Mouse (Mus musculus) midbrain, embryonic 14.5 days (tissue): Measurements from ENCODE around the gene Dnal4. TPM values are rescaled to one million over a fixed set of nuclear protein-coding genes. Genes with fewer than 3 reads are reported as not detected.
A peak's percentile ranks its signal among the peaks of the same experiment; 100 is the strongest.

ENCODE experiments used
- ATAC-seq: fragments of 200-750 bp; cut with Nextera tagmentation; 2 replicates; pipeline ENCODE4 v1.8.0; 2017; ENCODE audit warnings: moderate number of reproducible peaks, moderate library complexity; ENCODE audit not compliant: low FRiP score, low TSS enrichment
- DNase-seq: peaks from one replicate; pipeline ENCODE4 v3.0.0-alpha.2; 2015
- H3K27ac ChIP-seq: fragments of 300-500 bp; sonication (generic); replicated peaks from 2 replicates; pipeline ENCODE4 v1.5.1; 2014; ENCODE audit warnings: mild to moderate bottlenecking, low read depth, low read length, moderate library complexity
- H3K27me3 ChIP-seq: fragments of 300-500 bp; sonication (generic); 2 replicates; pipeline ENCODE4 v1.6.1; 2014; ENCODE audit warnings: low read length, control low read depth, mixed read lengths; ENCODE audit not compliant: control insufficient read depth, insufficient read depth
- H3K36me3 ChIP-seq: fragments of 300-500 bp; sonication (generic); 2 replicates; pipeline ENCODE4 v1.6.1; 2014; ENCODE audit warnings: low read length, control low read depth; ENCODE audit not compliant: control insufficient read depth, insufficient read depth
- H3K4me1 ChIP-seq: fragments of 300-500 bp; sonication (generic); 2 replicates; pipeline ENCODE4 v1.6.1; 2014; ENCODE audit warnings: mild to moderate bottlenecking, antibody characterized with exemption, low read length, control low read depth; ENCODE audit not compliant: control insufficient read depth, insufficient read depth
- H3K4me2 ChIP-seq: fragments of 300-500 bp; sonication (generic); 2 replicates; pipeline ENCODE4 v1.6.1; 2014; ENCODE audit warnings: mild to moderate bottlenecking, low read length, moderate library complexity
- H3K4me3 ChIP-seq: fragments of 300-500 bp; sonication (generic); replicated peaks from 2 replicates; pipeline ENCODE4 v1.5.1; 2014; ENCODE audit warnings: low read depth, low read length
- H3K9ac ChIP-seq: fragments of 300-500 bp; sonication (generic); replicated peaks from 2 replicates; pipeline ENCODE4 v1.6.1; 2014; ENCODE audit warnings: mild to moderate bottlenecking, low read length, moderate library complexity
- H3K9me3 ChIP-seq: fragments of 300-500 bp; sonication (generic); 2 replicates; pipeline ENCODE4 v1.6.1; 2016; ENCODE audit warnings: low read length, control low read depth, mixed read lengths; ENCODE audit not compliant: control insufficient read depth
- WGBS: fragments of 180-500 bp; shearing (Covaris S2); extraction: QIAGEN DNeasy Blood & Tissue Kit; methylation state at CpG from one replicate; pipeline ENCODE4 v1.1.7; 2014; 5-methylcytosine and 5-hydroxymethylcytosine counted together
- polyA plus RNA-seq: library from polyadenylated mRNA; unstranded; fragments of >200 nt; fragmentation: Nextera tagmentation; extraction: Ambion mirVana; gene quantifications from 2 replicates; pipeline ENCODE4 v1.2.1, GENCODE M21; 2014

Dnal4 gene
- polyA plus RNA-seq, 1 experiment from 2014 or later = 83.8 TPM

- Histone ChIP-seq H3K9me3 (no peaks in the 10 kb centered on the region), H3K27ac (no peak overlapping the region), H3K4me1 (peaks cover 6% of the 10 kb centered on the region; the same call in 1 of the 2 replicates), H3K4me2 (no peak overlapping the region), H3K36me3 (no peaks in the 10 kb centered on the region; the same call in 1 of the 2 replicates), H3K27me3 (no peaks in the 10 kb centered on the region), H3K4me3 (no peak overlapping the region), H3K9ac (no peak overlapping the region)
- 85% methylated on average over 17 of the region's 17 CpGs for WGBS
- DNase-seq (no peak), ATAC-seq (no peak)
These were observed 25.9 kb downstream of the Dnal4 start for GRCm38 (mm10) chr15:79751772-79752171.

GRCm38 (mm10) chr15:79750266-79750665 is 27.4 kb downstream of the Dnal4 start:
- H3K27ac ChIP-seq = no peak overlapping the region
- H3K9me3 ChIP-seq = no peaks in the 10 kb centered on the region
- no peaks in the 10 kb centered on the region for H3K4me1 ChIP-seq
- DNase-seq (no peak), ATAC-seq (no peak)
- H3K9ac ChIP-seq = no peak overlapping the region
- no peak overlapping the region for H3K4me2 ChIP-seq
- no peak overlapping the region for H3K4me3 ChIP-seq
- H3K36me3 ChIP-seq = no peaks in the 10 kb centered on the region
- 90% methylated on average over 8 of the region's 8 CpGs for whole genome bisulfite sequencing
- no peaks in the 10 kb centered on the region for H3K27me3 ChIP-seq

GRCm38 (mm10) chr15:79749162-79749561 is 28.5 kb downstream of the Dnal4 start:
- Histone ChIP-seq H3K36me3 (no peaks in the 10 kb centered on the region), H3K4me2 (no peak overlapping the region), H3K27me3 (no peaks in the 10 kb centered on the region), H3K4me3 (no peak overlapping the region), H3K4me1 (no peaks in the 10 kb centered on the region), H3K27ac (no peak overlapping the region), H3K9me3 (no peaks in the 10 kb centered on the region), H3K9ac (no peak overlapping the region)
- ATAC-seq (no peak), DNase-seq (no peak)
- 88% methylated on average over 7 of the region's 7 CpGs for WGBS

- DNase-seq (peak; percentile 74), ATAC-seq (no peak)
- 48% methylated on average over 11 of the region's 11 CpGs for WGBS
- Histone ChIP-seq H3K9ac (no peak overlapping the region), H3K36me3 (no peaks in the 10 kb centered on the region), H3K9me3 (no peaks in the 10 kb centered on the region), H3K4me3 (no peak overlapping the region), H3K4me1 (peaks cover 3% of the 10 kb centered on the region; the same call in 1 of the 2 replicates), H3K27ac (no peak overlapping the region), H3K27me3 (no peaks in the 10 kb centered on the region), H3K4me2 (no peak overlapping the region)
These were observed 29.7 kb downstream of the Dnal4 start for GRCm38 (mm10) chr15:79747998-79748397.

GRCm38 (mm10) chr15:79745883-79746282 is 31.8 kb downstream of the Dnal4 start:
- no peak overlapping the region for H3K9ac ChIP-seq
- no peaks in the 10 kb centered on the region for H3K27me3 ChIP-seq
- ATAC-seq = no peak
- H3K9me3 ChIP-seq = no peaks in the 10 kb centered on the region
- 91% methylated on average over 5 of the region's 5 CpGs for WGBS
- no peak overlapping the region for H3K4me3 ChIP-seq
- no peaks in the 10 kb centered on the region for H3K36me3 ChIP-seq
- no peak for DNase-seq
- H3K27ac ChIP-seq = no peak overlapping the region
- H3K4me1 ChIP-seq = peaks cover 10% of the 10 kb centered on the region
- H3K4me2 ChIP-seq = no peak overlapping the region

GRCm38 (mm10) chr15:79745312-79745711 is 32.3 kb downstream of the Dnal4 start:
- ATAC-seq (no peak), DNase-seq (no peak)
- Histone ChIP-seq H3K9me3 (no peaks in the 10 kb centered on the region), H3K9ac (no peak overlapping the region), H3K36me3 (no peaks in the 10 kb centered on the region), H3K4me1 (peaks cover 16% of the 10 kb centered on the region), H3K4me3 (no peak overlapping the region), H3K27ac (no peak overlapping the region), H3K27me3 (no peaks in the 10 kb centered on the region), H3K4me2 (no peak overlapping the region)
- WGBS = 86% methylated on average over 10 of the region's 10 CpGs

GRCm38 (mm10) chr15:79744742-79745141 is 32.9 kb downstream of the Dnal4 start:
- Histone ChIP-seq H3K9ac (no peak overlapping the region), H3K9me3 (no peaks in the 10 kb centered on the region), H3K27me3 (no peaks in the 10 kb centered on the region), H3K4me3 (no peak overlapping the region), H3K27ac (no peak overlapping the region), H3K36me3 (no peaks in the 10 kb centered on the region), H3K4me1 (peaks cover 20% of the 10 kb centered on the region), H3K4me2 (no peak overlapping the region)
- no peak for ATAC-seq
- no peak for DNase-seq
- WGBS = 76% methylated on average over 8 of the region's 8 CpGs

GRCm38 (mm10) chr15:79744001-79744400 is 33.6 kb downstream of the Dnal4 start:
- Histone ChIP-seq H3K27me3 (no peaks in the 10 kb centered on the region), H3K36me3 (peaks cover 7% of the 10 kb centered on the region), H3K9me3 (no peaks in the 10 kb centered on the region), H3K4me2 (no peak overlapping the region), H3K4me3 (no peak overlapping the region), H3K4me1 (peaks cover 23% of the 10 kb centered on the region), H3K9ac (no peak overlapping the region), H3K27ac (no peak overlapping the region)
- WGBS = 95% methylated on average over 11 of the region's 11 CpGs
- no peak for DNase-seq
- ATAC-seq = no peak

GRCm38 (mm10) chr15:79742706-79743023 is 35.0 kb downstream of the Dnal4 start:
- Histone ChIP-seq H3K4me2 (peak overlapping the region; percentile 66), H3K9me3 (no peaks in the 10 kb centered on the region), H3K36me3 (peaks cover 20% of the 10 kb centered on the region), H3K4me1 (peaks cover 23% of the 10 kb centered on the region), H3K27me3 (no peaks in the 10 kb centered on the region), H3K9ac (peak overlapping the region; percentile 92), H3K4me3 (peak overlapping the region; percentile 94), H3K27ac (peak overlapping the region; percentile 69)
- ATAC-seq (no peak), DNase-seq (no peak)
- WGBS = under 1% methylated on average over 23 of the region's 23 CpGs
